Mouse (Mus musculus) cortical plate, adult 2 months (tissue): ENCODE measurements at regions not wholly inside any gene's neighbourhood (a gene's known extent, or its start where the extent isn't known, plus 50 kb on each side); places are given as distances from the start of the nearest gene placed in this dataset.

ENCODE experiments used
- H3K27ac ChIP-seq: fragments of 200-500 bp; 2 replicates; pipeline ENCODE4 v1.5.1; 2012; ENCODE audit warnings: low read length, control low read depth, inconsistent platforms; ENCODE audit not compliant: insufficient read depth
- H3K4me1 ChIP-seq: fragments of 200-500 bp; 2 replicates; pipeline ENCODE4 v1.6.1; 2011; ENCODE audit warnings: low read length; ENCODE audit not compliant: control insufficient read depth, insufficient read depth
- H3K4me3 ChIP-seq: fragments of 200-500 bp; 2 replicates; pipeline ENCODE4 v1.5.1; 2011; ENCODE audit warnings: mild to moderate bottlenecking, low read length, control low read depth; ENCODE audit not compliant: insufficient read depth
- CTCF ChIP-seq: fragments of 200-500 bp; IDR thresholded peaks from 2 replicates; pipeline ENCODE4 v1.5.1; 2011; ENCODE audit warnings: mild to moderate bottlenecking, control low read depth, low read length; ENCODE audit not compliant: insufficient read depth; ENCODE audit errors: extremely low read depth
- POLR2A ChIP-seq: fragments of 200-500 bp; IDR thresholded peaks from 2 replicates; pipeline ENCODE4 v1.6.1; 2011; ENCODE audit warnings: mild to moderate bottlenecking, low read length, control low read depth; ENCODE audit not compliant: insufficient read depth; ENCODE audit errors: extremely low read depth

- H3K27ac ChIP-seq, result no peak overlapping the region
These were observed 57.1 kb upstream of the Mast4 start for GRCm38 (mm10) chr13:103391396-103391795.

GRCm38 (mm10) chr13:103390991-103391390 lies 56.7 kb upstream of the Mast4 start:
- no peaks in the 10 kb centered on the region for H3K4me1 ChIP-seq
- no peak for TF ChIP-seq CTCF
- no peak for TF ChIP-seq POLR2A
- no peak overlapping the region for H3K4me3 ChIP-seq
- no peak overlapping the region for H3K27ac ChIP-seq

More at GRCm38 (mm10) chr13:103391396-103391795, 57.1 kb upstream of the Mast4 start:
- H3K4me1 ChIP-seq, result no peaks in the 10 kb centered on the region
- no peak overlapping the region for H3K4me3 ChIP-seq
- TF ChIP-seq POLR2A, result no peak
- TF ChIP-seq CTCF, result no peak

GRCm38 (mm10) chr13:103386948-103387347 lies 52.7 kb upstream of the Mast4 start:
- Histone ChIP-seq H3K4me3 (no peak overlapping the region), H3K4me1 (no peaks in the 10 kb centered on the region), H3K27ac (no peak overlapping the region)
- TF ChIP-seq POLR2A (no peak), CTCF (no peak)
